Mouse (Mus musculus) kidney, embryonic 15.5 days (tissue): ENCODE data around the gene Cntrob. TPM values are rescaled to one million over a fixed set of nuclear protein-coding genes. Genes with fewer than 3 reads are reported as not detected.

Experiments used
- ATAC-seq: fragments of 200-750 bp; cut with Nextera tagmentation; replicated peaks from 2 replicates; pipeline ENCODE4 v1.8.0; 2017; ENCODE audit warnings: moderate TSS enrichment; ENCODE audit not compliant: low FRiP score
- H3K27ac ChIP-seq: fragments of 300-500 bp; sonication (generic); 2 replicates; pipeline ENCODE4 v1.5.1; 2015; ENCODE audit warnings: mild to moderate bottlenecking, inconsistent platforms
- H3K27me3 ChIP-seq: fragments of 300-500 bp; sonication (generic); 2 replicates; pipeline ENCODE4 v1.6.1; 2015; ENCODE audit warnings: inconsistent platforms
- H3K36me3 ChIP-seq: fragments of 300-500 bp; sonication (generic); 2 replicates; pipeline ENCODE4 v1.6.1; 2015; ENCODE audit warnings: inconsistent platforms
- H3K4me1 ChIP-seq: fragments of 300-500 bp; sonication (generic); 2 replicates; pipeline ENCODE4 v1.6.1; 2015; ENCODE audit warnings: inconsistent platforms
- H3K4me2 ChIP-seq: fragments of 300-500 bp; sonication (generic); 2 replicates; pipeline ENCODE4 v1.6.1; 2015; ENCODE audit warnings: moderate library complexity, mild to moderate bottlenecking, inconsistent platforms
- H3K4me3 ChIP-seq: fragments of 300-500 bp; sonication (generic); replicated peaks from 2 replicates; pipeline ENCODE4 v1.5.1; 2015; ENCODE audit warnings: mild to moderate bottlenecking, inconsistent platforms
- H3K9ac ChIP-seq: fragments of 300-500 bp; sonication (generic); 2 replicates; pipeline ENCODE4 v1.6.1; 2015; ENCODE audit warnings: mild to moderate bottlenecking, inconsistent platforms
- H3K9me3 ChIP-seq: fragments of 300-500 bp; sonication (generic); replicated peaks from 2 replicates; pipeline ENCODE4 v1.6.1; 2016; ENCODE audit warnings: inconsistent platforms
- WGBS: fragments of 180-500 bp; shearing (Covaris S2); methylation state at CpG from one replicate; pipeline ENCODE4 v1.1.7; 2015; ENCODE audit warnings: mixed read lengths; 5-methylcytosine and 5-hydroxymethylcytosine counted together
- polyA plus RNA-seq: library from polyadenylated mRNA; unstranded; fragments of >200 nt; fragmentation: Nextera tagmentation; extraction: Ambion mirVana; gene quantifications from 2 replicates; pipeline ENCODE4 v1.2.1, GENCODE M21; 2015

Gene Cntrob
- polyA plus RNA-seq, 1 experiment from 2014 or later = 23.9 TPM

DNA sequence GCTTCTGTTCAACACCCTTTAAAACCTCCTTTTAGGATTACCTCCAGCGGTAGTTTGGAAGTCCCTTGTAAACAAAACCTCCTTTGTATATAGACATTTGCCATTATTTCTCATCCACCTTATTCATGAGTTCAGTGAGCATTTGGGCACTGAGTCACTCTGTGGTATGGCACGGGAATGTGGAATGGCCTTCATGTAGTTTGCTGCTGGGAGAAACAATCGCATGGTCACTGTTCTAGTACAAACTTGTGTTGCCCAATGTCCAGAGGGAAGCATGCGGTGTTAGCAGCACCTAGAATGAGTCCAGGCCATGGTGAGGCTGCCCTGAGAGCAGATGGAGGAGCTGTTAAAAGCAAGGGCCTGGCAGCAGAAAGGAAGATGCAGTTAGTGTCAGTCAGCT is 11.2 kb upstream of the Cntrob start:
- Histone ChIP-seq H3K9ac (no peak overlapping the region), H3K4me3 (no peak overlapping the region), H3K4me1 (peaks cover 32% of the 10 kb centered on the region), H3K27me3 (0 out of 2 replicates have a peak, but pooled peaks cover 8% of the 10 kb centered on the region), H3K36me3 (no peaks in the 10 kb centered on the region), H3K4me2 (no peak overlapping the region), H3K27ac (no peak overlapping the region), H3K9me3 (no peaks in the 10 kb centered on the region)
- no peak for ATAC-seq
- 58% methylated on average over 4 of the region's 4 CpGs for WGBS

DNA sequence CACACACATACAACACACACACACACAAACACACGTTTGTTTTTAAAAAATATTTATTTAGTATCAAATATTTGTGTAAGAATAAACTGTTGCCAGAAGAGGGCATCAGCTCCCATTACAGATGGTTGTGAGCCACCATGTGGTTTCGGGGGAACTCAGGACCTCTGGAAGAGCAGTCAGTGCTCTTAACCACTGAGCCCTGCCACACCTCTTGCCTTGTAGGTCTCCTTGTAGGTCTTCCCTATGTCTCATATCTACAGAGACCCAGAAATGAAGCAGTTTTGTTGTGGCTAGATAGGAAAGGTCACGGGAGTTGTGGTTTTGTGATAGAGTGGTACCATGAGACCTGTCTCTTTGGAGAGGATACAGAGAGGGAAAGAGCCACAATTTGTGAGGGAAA is 10.3 kb upstream of the Cntrob start:
- peaks cover 31% of the 10 kb centered on the region for H3K4me1 ChIP-seq
- no peaks in the 10 kb centered on the region for H3K9me3 ChIP-seq
- H3K4me3 ChIP-seq = no peak overlapping the region
- H3K27me3 ChIP-seq = 0 out of 2 replicates have a peak, but pooled peaks cover 13% of the 10 kb centered on the region
- no peak overlapping the region for H3K9ac ChIP-seq
- H3K36me3 ChIP-seq = no peaks in the 10 kb centered on the region
- 56% methylated on average over 3 of the region's 3 CpGs for WGBS
- no peak for ATAC-seq
- no peak overlapping the region for H3K4me2 ChIP-seq
- H3K27ac ChIP-seq = peak overlapping the region; percentile 18; the same call in 1 of the 2 replicates

DNA sequence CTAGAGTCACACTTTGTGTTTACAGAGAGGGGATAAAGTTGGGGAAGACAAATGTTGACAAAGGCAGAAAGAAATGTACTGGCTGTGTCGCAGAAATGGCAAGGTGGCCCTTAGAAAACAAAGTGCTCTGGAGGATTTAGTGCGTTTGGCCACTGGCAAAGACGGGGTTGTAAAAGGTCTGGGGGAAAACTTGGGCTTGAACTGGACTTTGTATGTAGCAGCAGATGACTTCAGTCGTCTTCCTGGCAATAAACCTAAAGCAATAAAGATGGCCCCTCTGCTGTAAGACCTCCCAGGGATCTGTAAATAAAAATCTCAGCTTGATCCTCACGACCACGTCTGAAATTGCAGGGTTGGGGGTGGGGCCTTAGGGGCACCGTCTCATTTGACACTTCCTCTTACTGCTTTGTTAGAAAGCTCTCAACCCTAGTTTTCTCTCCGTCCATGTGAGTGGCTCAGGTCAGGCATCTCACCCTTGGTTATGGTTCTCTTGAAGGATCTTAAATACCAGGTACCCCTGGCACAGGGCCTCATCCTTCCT is 9.2 kb upstream of the Cntrob start:
- Histone ChIP-seq H3K36me3 (no peaks in the 10 kb centered on the region), H3K27me3 (peaks cover 11% of the 10 kb centered on the region), H3K4me2 (peak overlapping the region; percentile 81; the same call in 1 of the 2 replicates), H3K4me1 (peaks cover 31% of the 10 kb centered on the region), H3K9me3 (no peaks in the 10 kb centered on the region), H3K9ac (no peak overlapping the region), H3K27ac (peak overlapping the region; percentile 89), H3K4me3 (no peak overlapping the region)
- no peak; the same call in 1 of the 2 replicates for ATAC-seq
- WGBS = 19% methylated on average over 8 of the region's 8 CpGs

DNA sequence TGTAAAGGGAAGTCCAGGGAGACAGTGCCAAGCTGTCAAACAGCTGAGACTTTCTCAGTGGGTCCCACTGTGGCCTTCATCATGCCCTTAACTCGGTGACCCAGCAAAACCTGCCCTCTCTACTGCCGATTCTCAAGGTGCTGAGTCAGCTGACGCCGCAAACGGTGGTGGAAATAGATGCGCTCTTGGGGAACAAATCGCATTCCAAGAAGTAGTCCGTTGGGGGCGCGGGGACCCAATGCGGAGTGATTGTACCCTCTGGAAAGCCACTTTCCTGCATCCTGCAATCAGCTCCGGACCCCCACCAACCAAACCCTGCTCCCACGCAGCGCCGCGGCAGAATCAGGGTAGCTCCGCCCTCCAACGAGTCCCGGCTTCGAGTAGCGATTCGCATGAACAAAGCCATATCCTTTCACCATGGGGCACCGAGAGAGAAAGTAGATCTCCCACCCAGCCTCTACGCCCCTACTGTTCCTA is 8.4 kb upstream of the Cntrob start:
- peak overlapping the region; percentile 81 for H3K4me2 ChIP-seq
- H3K9me3 ChIP-seq = no peaks in the 10 kb centered on the region
- under 1% methylated on average over 24 of the region's 24 CpGs for WGBS
- H3K4me1 ChIP-seq = peaks cover 38% of the 10 kb centered on the region
- ATAC-seq = no peak; the same call in 1 of the 2 replicates
- H3K36me3 ChIP-seq = no peaks in the 10 kb centered on the region
- peak overlapping the region; percentile 48 for H3K9ac ChIP-seq
- peak overlapping the region; percentile 89 for H3K27ac ChIP-seq
- H3K4me3 ChIP-seq = peak overlapping the region; percentile 57
- peaks cover 20% of the 10 kb centered on the region for H3K27me3 ChIP-seq

DNA sequence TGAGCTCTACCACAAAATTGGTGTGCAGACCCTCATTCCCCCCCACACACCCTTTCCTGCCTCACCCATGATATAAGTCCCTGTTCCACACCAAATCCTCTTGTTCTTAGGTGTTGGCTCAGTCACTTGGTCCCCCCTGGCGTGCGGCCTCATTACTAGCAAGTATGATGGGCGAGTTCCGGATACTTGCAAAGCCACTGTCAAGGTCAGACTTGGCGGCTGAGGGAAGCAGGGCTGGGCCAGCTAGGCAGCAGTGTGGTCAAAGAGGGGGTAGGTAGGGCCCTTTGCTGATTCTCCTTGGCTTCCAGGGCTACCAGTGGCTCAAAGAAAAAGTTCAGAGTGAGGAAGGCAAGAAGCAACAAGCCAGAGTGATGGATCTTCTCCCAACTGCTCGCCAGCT is 7.6 kb upstream of the Cntrob start:
- peak overlapping the region; percentile 81 for H3K4me2 ChIP-seq

DNA sequence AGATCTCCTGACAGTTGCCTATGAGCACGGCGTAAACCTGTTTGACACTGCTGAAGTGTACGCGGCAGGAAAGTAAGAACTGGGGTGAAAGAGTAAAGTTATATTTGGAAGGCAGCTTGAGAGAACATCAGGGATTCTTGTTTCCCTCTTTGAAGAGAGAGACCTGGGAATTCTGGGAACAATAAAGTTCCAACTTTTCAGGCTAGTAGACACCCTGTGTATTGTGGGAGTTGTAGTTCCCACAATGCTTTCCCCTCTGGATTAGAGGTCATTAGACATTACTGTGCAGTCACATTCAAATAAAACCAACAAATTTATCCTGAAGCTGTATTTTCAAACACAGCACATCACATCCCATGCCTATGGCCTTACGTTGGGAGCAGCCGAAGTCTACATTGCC is 4.9 kb upstream of the Cntrob start:
- Histone ChIP-seq H3K4me3 (no peak overlapping the region), H3K4me1 (peaks cover 59% of the 10 kb centered on the region), H3K9ac (no peak overlapping the region), H3K9me3 (no peaks in the 10 kb centered on the region), H3K27me3 (peaks cover 25% of the 10 kb centered on the region), H3K36me3 (no peaks in the 10 kb centered on the region), H3K4me2 (no peak overlapping the region), H3K27ac (no peak overlapping the region)
- WGBS = 94% methylated on average over 6 of the region's 6 CpGs
- no peak for ATAC-seq

More for the DNA sequence above, 7.6 kb upstream of the Cntrob start:
- peaks cover 25% of the 10 kb centered on the region for H3K27me3 ChIP-seq
- H3K4me1 ChIP-seq = peaks cover 45% of the 10 kb centered on the region
- 0 out of 2 replicates have a peak overlapping the region, but pooled peaks have one; percentile 89 for H3K27ac ChIP-seq
- no peaks in the 10 kb centered on the region for H3K36me3 ChIP-seq
- no peaks in the 10 kb centered on the region for H3K9me3 ChIP-seq
- H3K9ac ChIP-seq = no peak overlapping the region
- ATAC-seq = no peak
- 82% methylated on average over 6 of the region's 6 CpGs for WGBS
- H3K4me3 ChIP-seq = peak overlapping the region; percentile 57

DNA sequence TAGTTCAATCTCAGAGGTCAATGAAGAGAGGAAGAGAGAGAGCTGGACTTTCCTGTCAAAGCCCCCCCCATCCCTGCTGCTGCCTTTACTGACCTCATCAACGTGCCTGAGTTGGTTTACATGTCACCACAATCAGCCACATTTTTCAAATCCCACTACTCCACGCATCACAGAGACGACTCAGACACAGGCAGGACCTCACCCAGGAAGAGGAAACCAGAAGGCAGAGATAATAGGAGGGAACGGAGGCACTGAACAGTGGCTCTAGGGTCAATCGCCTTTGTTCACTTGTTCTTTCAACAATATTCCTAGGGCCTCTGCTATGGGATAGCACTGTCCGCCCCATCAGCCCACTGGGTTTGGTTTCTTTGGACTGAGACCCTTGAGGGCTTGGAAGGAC is 4.1 kb upstream of the Cntrob start:
- H3K4me3 ChIP-seq = no peak overlapping the region
- H3K36me3 ChIP-seq = no peaks in the 10 kb centered on the region
- ATAC-seq = no peak
- H3K9me3 ChIP-seq = no peaks in the 10 kb centered on the region
- H3K9ac ChIP-seq = no peak overlapping the region
- 55% methylated on average over 6 of the region's 6 CpGs for WGBS
- peaks cover 25% of the 10 kb centered on the region for H3K27me3 ChIP-seq
- no peak overlapping the region for H3K4me2 ChIP-seq
- H3K4me1 ChIP-seq = peaks cover 60% of the 10 kb centered on the region
- no peak overlapping the region for H3K27ac ChIP-seq

DNA sequence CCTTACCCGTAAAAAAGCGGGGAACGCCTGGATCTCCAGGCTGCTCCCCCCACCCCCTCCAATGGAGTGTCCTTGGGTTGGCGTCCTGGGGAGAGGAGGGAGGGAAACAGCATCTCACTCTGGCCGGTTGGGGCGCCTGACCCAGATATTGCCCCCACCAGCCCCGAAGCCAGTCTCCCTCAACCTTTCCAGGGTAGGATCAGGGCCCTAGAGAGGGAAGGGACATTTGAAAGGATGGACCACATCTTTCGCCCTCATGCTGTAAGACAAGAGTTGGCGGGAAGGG is 3.5 kb upstream of the Cntrob start:
- H3K36me3 ChIP-seq = no peaks in the 10 kb centered on the region
- H3K27me3 ChIP-seq = peaks cover 25% of the 10 kb centered on the region
- peak overlapping the region; percentile 52; the same call in 1 of the 2 replicates for H3K9ac ChIP-seq
- peak overlapping the region; percentile 98 for H3K4me2 ChIP-seq
- peak overlapping the region; percentile 58 for H3K4me3 ChIP-seq
- H3K4me1 ChIP-seq = peaks cover 60% of the 10 kb centered on the region
- H3K27ac ChIP-seq = no peak overlapping the region
- H3K9me3 ChIP-seq = no peaks in the 10 kb centered on the region
- ATAC-seq = no peak
- WGBS = 21% methylated on average over 9 of the region's 9 CpGs

DNA sequence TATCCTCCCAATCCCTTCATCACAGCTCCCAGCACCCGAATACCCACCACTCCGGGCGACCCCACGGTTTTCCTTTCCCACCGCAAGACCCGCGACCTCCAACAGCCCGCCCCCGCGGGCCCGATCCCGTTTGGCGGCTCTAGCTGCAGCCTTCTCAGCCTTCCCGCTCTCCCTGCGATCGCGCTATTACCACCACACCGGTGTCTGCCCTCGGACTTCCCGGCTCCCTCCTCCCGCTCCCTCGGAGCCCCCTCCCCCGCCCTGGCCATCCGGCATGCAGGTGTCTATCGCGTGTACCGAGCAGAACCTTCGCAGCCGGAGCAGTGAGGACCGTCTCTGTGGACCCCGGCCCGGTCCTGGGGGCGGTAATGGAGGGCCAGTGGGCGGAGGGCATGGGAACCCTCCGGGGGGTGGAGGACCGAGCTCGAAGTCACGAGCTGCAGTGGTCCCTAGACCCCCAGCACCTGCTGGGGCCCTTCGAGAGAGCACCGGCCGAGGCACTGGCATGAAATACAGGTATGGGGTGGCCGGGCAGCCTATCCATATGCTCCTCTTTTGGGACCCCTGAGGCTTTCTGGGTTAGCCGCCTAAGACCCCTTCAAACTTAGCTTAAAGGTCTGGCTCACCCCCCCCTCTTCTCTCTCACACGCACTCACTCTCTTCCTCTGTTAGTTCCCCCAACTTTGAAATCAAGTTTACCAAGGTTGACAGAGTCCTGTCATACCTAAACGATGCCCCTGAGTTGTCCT is 3.0 kb upstream of the Cntrob start:
- Histone ChIP-seq H3K4me1 (peaks cover 60% of the 10 kb centered on the region), H3K9me3 (no peaks in the 10 kb centered on the region), H3K9ac (peak overlapping the region; percentile 52), H3K27ac (peak overlapping the region; percentile 60; the same call in 1 of the 2 replicates), H3K4me2 (peak overlapping the region; percentile 98), H3K36me3 (no peaks in the 10 kb centered on the region), H3K4me3 (peak overlapping the region; percentile 58), H3K27me3 (peaks cover 25% of the 10 kb centered on the region)
- peak; percentile 10; the same call in 1 of the 2 replicates for ATAC-seq
- WGBS = 1% methylated on average over 45 of the region's 45 CpGs

DNA sequence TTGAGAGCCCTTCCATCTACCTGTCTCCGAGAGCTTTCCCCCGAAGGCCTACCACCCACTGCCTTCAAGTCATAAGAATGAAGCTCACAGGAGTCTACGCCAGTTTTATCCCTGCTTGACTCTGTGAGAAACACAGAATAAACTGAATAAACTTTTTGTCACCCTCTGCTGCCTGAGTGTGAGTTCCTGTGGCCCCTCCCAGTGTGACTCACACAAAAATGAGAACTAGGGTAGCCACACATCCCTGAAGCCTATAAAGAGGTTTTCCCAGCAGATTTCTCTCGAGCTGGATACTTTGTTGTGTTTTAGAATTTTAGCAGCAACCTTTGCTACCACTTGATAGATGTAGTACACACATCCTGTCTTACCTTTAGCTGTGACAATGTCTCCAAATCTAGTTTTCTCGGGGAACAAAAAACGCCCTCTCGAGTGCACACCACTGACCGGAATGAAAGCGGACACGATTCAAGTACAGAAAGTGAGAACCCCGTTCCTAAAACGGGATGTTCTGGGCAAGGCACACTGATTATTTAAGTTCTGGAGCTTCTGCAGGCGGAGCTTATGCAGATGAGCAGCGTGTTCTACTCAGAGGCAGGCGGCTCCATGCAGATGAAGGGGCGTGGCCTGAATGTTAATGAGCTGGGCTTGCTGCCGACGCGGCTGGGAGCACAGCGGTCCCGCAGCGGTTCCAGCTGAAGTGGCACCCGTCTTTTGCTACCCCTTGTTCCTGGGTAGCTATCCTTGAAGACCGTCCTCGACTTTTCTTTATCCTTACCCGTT is 2.2 kb upstream of the Cntrob start, which contains the start of gene Kcnab3:
Gene Kcnab3 (plus strand): TSS at position 631 of the 780 bp plus-strand sequence.
- H3K4me1 ChIP-seq = peaks cover 53% of the 10 kb centered on the region

DNA sequence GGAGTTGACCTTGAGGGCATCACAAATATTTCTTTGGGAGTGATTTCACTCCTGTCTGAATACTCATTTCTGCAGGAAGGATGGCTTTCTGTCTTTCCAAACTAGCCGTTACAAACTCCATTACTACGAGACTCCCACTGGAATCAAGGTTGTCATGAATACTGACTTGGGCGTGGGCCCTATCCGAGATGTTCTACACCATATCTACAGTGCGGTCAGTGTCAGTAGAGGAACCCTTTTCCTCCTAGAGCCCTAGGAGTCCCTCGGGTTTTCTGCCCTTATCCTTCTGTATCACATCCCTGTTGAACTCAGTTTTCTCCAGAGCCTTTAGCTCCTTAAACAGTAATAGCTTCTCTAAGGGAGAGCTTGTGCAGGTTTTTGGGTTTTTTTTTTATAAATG is 1.2 kb upstream of the Cntrob start:
- Histone ChIP-seq H3K36me3 (peaks cover 11% of the 10 kb centered on the region), H3K4me3 (peak overlapping the region; percentile 70), H3K27ac (peak overlapping the region; percentile 84), H3K27me3 (peaks cover 24% of the 10 kb centered on the region), H3K9me3 (no peaks in the 10 kb centered on the region), H3K4me1 (peaks cover 52% of the 10 kb centered on the region), H3K4me2 (peak overlapping the region; percentile 87), H3K9ac (peak overlapping the region; percentile 66; the same call in 1 of the 2 replicates)
- ATAC-seq = no peak
- WGBS = 76% methylated on average over 6 of the region's 6 CpGs

More for the DNA sequence above, 2.2 kb upstream of the Cntrob start, which contains the start of gene Kcnab3:
- Histone ChIP-seq H3K36me3 (peaks cover 1% of the 10 kb centered on the region; the same call in 1 of the 2 replicates), H3K27me3 (peaks cover 25% of the 10 kb centered on the region), H3K9me3 (no peaks in the 10 kb centered on the region), H3K27ac (peak within 1 kb of the TSS; percentile 60), H3K9ac (peak within 1 kb of the TSS; percentile 52), H3K4me2 (peak within 1 kb of the TSS; percentile 98), H3K4me3 (peak within 1 kb of the TSS; percentile 58)
- 10% methylated on average over 26 of the region's 26 CpGs for WGBS
- ATAC-seq = peak; percentile 66
